Mouse (Mus musculus): ENCODE data around the gene Aig1.

Aig1 gene

GRCm38 (mm10) chr10:13775411-13775810, 93.4 kb downstream of the Aig1 start:
- DNase-seq (ENCODE audit: low spot score), result no peak

- no peak for DNase-seq (ENCODE audit: low spot score)
Observed at GRCm38 (mm10) chr10:13774910-13775309, 93.9 kb downstream of the Aig1 start.

- DNase-seq (ENCODE audit: low spot score), result no peak
Observed at GRCm38 (mm10) chr10:13770720-13771119, 98.1 kb downstream of the Aig1 start.

GRCm38 (mm10) chr10:13769789-13770188, 99.0 kb downstream of the Aig1 start:
- no peak for DNase-seq (ENCODE audit: low spot score)

- DNase-seq (ENCODE audit: low spot score), result no peak
Observed at GRCm38 (mm10) chr10:13768866-13769265, 99.9 kb downstream of the Aig1 start.

GRCm38 (mm10) chr10:13767076-13767475, 101.7 kb downstream of the Aig1 start:
- DNase-seq (ENCODE audit: low spot score), result no peak

- DNase-seq (ENCODE audit: low spot score), result no peak
Observed at GRCm38 (mm10) chr10:13763151-13763550, 105.6 kb downstream of the Aig1 start.

GRCm38 (mm10) chr10:13754712-13755111, 114.1 kb downstream of the Aig1 start:
- DNase-seq (ENCODE audit: low spot score), result no peak

- DNase-seq (ENCODE audit: low spot score), result no peak
Observed at GRCm38 (mm10) chr10:13753777-13754176, 115.0 kb downstream of the Aig1 start.

- DNase-seq (ENCODE audit: low spot score), result no peak
Observed at GRCm38 (mm10) chr10:13739494-13740140, 129.2 kb downstream of the Aig1 start.

- no peak for DNase-seq (ENCODE audit: low spot score)
Observed at GRCm38 (mm10) chr10:13730039-13730748, 138.6 kb downstream of the Aig1 start.

- DNase-seq (ENCODE audit: low spot score), result no peak
Observed at GRCm38 (mm10) chr10:13727676-13728075, 141.1 kb downstream of the Aig1 start.

GRCm38 (mm10) chr10:13726206-13726605, 142.6 kb downstream of the Aig1 start:
- no peak for DNase-seq (ENCODE audit: low spot score)

- DNase-seq (ENCODE audit: low spot score), result no peak
Observed at GRCm38 (mm10) chr10:13725276-13725675, 143.5 kb downstream of the Aig1 start.

- no peak for DNase-seq (ENCODE audit: low spot score)
Observed at GRCm38 (mm10) chr10:13716132-13716531, 152.6 kb downstream of the Aig1 start.

- DNase-seq (ENCODE audit: low spot score), result no peak
Observed at GRCm38 (mm10) chr10:13715584-13715983, 153.2 kb downstream of the Aig1 start.

- no peak for DNase-seq (ENCODE audit: low spot score)
Observed at GRCm38 (mm10) chr10:13714920-13715293, 153.9 kb downstream of the Aig1 start.

- DNase-seq (ENCODE audit: low spot score), result peak; percentile 35
Observed at GRCm38 (mm10) chr10:13714199-13714919, 154.4 kb downstream of the Aig1 start.

GRCm38 (mm10) chr10:13713711-13714110, 155.1 kb downstream of the Aig1 start:
- no peak for DNase-seq (ENCODE audit: low spot score)

GRCm38 (mm10) chr10:13713116-13713515, 155.7 kb downstream of the Aig1 start:
- no peak for DNase-seq (ENCODE audit: low spot score)

- DNase-seq (ENCODE audit: low spot score), result no peak
Observed at GRCm38 (mm10) chr10:13711281-13711829, 157.4 kb downstream of the Aig1 start.

GRCm38 (mm10) chr10:13705771-13706170, 163.0 kb downstream of the Aig1 start:
- DNase-seq (ENCODE audit: low spot score), result peak; percentile 39

GRCm38 (mm10) chr10:13702688-13703087, 166.1 kb downstream of the Aig1 start:
- DNase-seq (ENCODE audit: low spot score), result no peak
